Mouse (Mus musculus) megakaryocyte, embryonic 14.5 days (primary cell): ENCODE data around the gene Unc119. TPM values are rescaled to one million over a fixed set of nuclear protein-coding genes. Genes with fewer than 3 reads are reported as not detected.

Source experiments
- H3K27me3 ChIP-seq: replicated peaks from 2 replicates; pipeline ENCODE3; 2012; ENCODE audit warnings: inconsistent platforms
- H3K36me3 ChIP-seq: replicated peaks from 2 replicates; pipeline ENCODE3; 2012; ENCODE audit warnings: low read length, inconsistent platforms, mixed read lengths
- H3K4me1 ChIP-seq: 2 replicates; pipeline ENCODE4 v1.6.1; 2012; ENCODE audit warnings: inconsistent platforms
- H3K4me3 ChIP-seq: replicated peaks from 2 replicates; pipeline ENCODE3; 2012; ENCODE audit warnings: moderate library complexity, mild to moderate bottlenecking, inconsistent platforms
- H3K9me3 ChIP-seq: 2 replicates; pipeline ENCODE4 v1.6.1; 2012; ENCODE audit warnings: inconsistent platforms
- FLI1 ChIP-seq: IDR thresholded peaks from 2 replicates; pipeline ENCODE4 v1.6.1; 2012; ENCODE audit warnings: low read length, inconsistent platforms, mixed read lengths
- GATA1 ChIP-seq: IDR thresholded peaks from 3 replicates; pipeline ENCODE4 v1.6.1; 2012; ENCODE audit warnings: mixed read lengths, low read length, inconsistent platforms, borderline replicate concordance
- polyA plus RNA-seq: library from polyadenylated mRNA; stranded (reverse); fragments of >175 nt; gene quantifications from 2 replicates; pipeline ENCODE4 v1.2.3, GENCODE M21; 2012; ENCODE audit warnings: low replicate concordance; ENCODE audit not compliant: insufficient read depth

Unc119 gene
- polyA plus RNA-seq, 1 experiment = 574 TPM

DNA sequence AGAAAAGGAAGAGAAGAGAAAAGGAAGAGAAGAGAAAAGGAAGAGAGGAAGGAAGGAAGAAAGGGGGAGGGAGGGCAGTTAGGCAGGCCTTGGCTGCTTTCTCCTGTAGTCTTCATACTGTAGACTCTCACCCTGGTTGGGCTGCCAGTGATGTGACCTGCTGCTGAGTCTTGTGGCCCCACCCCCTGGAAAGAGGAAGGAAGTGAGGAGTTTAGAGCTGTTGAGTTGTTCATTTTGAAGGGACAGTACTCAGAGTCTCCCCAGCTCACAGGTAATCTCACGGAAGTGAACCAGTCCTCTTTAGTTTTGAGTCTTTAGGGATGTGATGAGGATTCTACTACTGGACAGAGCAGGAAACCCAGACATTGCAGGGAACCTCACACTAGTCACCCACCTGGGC is 9.8 kb downstream of the Unc119 start:
- H3K9me3 ChIP-seq = no peaks in the 10 kb centered on the region
- H3K27me3 ChIP-seq = no peaks in the 10 kb centered on the region
- no peak overlapping the region for H3K4me3 ChIP-seq
- peaks cover 50% of the 10 kb centered on the region for H3K4me1 ChIP-seq
- peaks cover 24% of the 10 kb centered on the region for H3K36me3 ChIP-seq
- TF ChIP-seq GATA1 (no peak), FLI1 (no peak)

DNA sequence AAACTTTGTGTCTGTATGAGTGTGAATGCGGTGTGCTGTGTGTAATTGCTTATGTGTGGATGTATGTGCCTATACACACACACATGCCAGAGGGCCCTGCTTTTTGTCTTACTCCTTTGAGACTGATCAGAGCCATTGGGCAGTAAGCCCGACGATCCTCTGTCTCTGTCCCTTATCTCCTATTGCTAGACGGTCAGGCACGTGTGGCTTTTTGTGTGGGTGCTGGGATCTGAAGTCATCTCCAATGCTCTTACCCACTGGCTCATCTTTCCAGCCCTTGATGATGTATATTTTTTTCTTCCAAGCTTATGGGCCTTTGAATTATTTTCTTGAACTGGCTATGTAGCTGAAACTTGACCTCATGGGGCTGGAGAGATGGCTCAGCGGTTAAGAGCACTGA is 11.6 kb downstream of the Unc119 start:
- no peak for TF ChIP-seq GATA1
- no peak for TF ChIP-seq FLI1
- no peak overlapping the region for H3K4me3 ChIP-seq
- H3K4me1 ChIP-seq = peaks cover 43% of the 10 kb centered on the region
- no peaks in the 10 kb centered on the region for H3K9me3 ChIP-seq
- H3K36me3 ChIP-seq = peaks cover 6% of the 10 kb centered on the region
- no peaks in the 10 kb centered on the region for H3K27me3 ChIP-seq

DNA sequence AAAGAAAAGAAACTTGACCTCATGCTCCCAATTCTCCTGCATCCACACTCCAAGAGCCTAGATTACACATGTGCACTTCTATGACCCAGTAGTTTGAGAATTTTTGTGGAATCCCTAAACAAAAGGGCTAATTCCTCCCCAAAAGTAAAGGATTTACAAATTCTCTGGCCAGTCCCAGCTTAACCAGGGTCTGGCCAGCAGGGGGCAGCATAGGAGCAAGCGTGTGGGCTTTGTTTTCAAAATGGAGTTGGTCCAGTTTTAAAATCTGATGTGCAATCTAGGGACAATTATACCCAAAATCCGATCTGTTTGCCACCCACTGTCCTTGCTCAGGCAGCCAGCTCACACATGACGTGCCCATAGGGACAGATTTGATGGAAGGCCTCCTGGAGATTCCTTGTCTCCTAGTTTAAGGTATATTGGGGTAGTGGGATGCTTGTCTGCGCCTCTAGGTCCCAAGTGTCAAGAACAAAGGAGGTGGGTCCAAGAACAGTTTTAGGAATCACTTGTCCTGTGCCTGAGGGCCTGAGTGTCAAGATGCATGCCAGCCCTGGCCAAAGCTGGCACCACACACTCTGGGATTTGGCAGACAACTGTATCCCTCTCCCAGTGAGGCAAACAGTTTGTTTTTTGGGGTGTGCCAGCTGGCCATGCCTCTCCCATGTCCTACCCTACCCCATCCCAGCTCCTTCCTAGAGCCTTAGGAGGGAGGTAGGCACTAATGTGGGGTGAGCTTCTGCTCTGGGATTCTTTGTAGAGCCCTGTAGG is 12.4 kb downstream of the Unc119 start:
- H3K27me3 ChIP-seq = no peaks in the 10 kb centered on the region
- TF ChIP-seq GATA1 (no peak), FLI1 (no peak)
- H3K9me3 ChIP-seq = no peaks in the 10 kb centered on the region
- H3K4me1 ChIP-seq = peaks cover 43% of the 10 kb centered on the region
- H3K4me3 ChIP-seq = no peak overlapping the region
- no peaks in the 10 kb centered on the region for H3K36me3 ChIP-seq

DNA sequence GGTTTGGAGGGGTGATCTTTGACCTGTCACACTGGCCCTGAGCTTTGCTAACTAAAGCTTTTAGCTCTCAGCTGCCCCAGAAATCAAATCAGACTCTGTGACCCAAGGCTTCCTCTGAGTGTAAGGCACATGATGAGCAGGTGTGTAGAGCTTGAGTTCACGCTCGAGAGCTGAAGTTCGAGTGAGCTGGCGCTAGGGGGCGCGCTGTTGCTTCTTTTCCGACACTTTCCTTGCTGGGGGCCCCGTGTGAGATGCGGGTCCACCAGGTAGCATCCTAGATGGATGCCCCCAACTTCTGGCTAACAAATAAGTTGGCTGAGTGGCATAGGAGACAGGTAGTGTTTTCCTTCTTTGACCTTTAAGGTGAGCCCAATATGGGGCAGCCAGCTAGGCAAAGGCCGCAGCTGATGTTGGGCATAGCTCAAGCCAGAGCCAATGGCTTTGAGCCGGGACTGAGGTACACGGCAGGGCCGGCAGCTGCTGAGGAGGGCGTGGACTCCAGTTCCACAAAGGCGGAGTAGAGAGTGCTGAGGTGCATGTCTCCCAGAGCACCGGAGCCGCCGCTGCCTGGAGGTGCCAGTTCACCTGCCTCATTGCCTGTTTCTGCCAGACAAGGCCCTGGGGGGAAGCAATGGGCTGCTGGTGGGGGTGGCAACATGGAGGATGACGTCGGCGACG is 15.2 kb downstream of the Unc119 start:
- TF ChIP-seq FLI1 (no peak), GATA1 (no peak)
- H3K9me3 ChIP-seq = no peaks in the 10 kb centered on the region
- no peaks in the 10 kb centered on the region for H3K36me3 ChIP-seq
- H3K4me1 ChIP-seq = peaks cover 40% of the 10 kb centered on the region
- H3K4me3 ChIP-seq = no peak overlapping the region
- H3K27me3 ChIP-seq = peaks cover 17% of the 10 kb centered on the region

DNA sequence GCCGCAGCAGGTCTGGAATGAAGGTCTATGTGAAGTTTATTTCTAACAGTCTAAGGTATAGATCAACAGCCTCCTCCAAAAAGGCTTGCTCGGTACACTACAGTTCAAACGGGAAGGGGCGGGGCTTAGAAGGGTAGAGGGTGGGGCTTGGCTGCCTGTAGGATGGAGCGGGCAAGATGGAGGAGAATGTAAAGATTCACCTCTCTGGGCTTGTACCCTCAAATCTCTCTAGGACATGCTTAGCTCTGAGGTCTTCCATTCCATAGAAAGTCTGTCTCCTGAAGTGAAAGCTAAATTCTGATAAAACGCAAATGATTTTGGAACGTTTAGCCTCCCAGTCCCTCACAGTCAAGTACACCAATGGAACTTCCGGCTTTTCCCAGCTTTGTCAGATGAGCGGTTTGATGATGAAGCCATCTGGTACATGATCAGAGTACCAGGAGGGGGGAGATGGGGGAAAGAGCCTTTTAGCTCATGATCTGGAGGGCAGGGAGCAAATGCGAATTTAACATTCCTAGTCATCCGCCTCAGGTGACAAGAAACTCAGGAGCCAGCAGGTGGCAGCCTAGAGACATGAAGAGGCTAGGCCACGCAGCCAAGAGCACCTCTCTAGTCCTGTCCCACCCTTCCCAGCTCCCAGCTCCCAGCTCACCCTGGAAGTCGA is 17.0 kb downstream of the Unc119 start:
- peaks cover 35% of the 10 kb centered on the region for H3K4me1 ChIP-seq
- peaks cover 33% of the 10 kb centered on the region for H3K27me3 ChIP-seq
- H3K36me3 ChIP-seq = no peaks in the 10 kb centered on the region
- no peaks in the 10 kb centered on the region for H3K9me3 ChIP-seq
- TF ChIP-seq FLI1 (no peak), GATA1 (no peak)
- H3K4me3 ChIP-seq = peak overlapping the region; percentile 90

DNA sequence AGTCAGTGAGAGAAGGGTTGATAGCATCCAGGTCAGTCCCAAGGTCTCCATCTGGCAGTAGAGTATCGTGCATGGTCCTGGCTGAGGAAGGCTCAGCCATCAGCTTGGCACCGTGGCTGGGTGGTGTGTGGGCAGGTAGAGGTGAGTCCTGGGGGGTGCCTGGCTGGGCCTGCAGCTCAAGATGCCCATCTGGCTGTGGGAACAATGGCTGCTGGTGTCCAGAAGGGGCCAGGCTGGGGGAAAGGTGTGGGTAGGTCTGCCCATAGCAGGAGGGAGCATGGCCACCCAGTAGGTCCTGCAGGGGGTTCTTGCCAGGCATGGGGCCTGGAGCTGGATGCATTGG is 17.5 kb downstream of the Unc119 start:
- Histone ChIP-seq H3K9me3 (no peaks in the 10 kb centered on the region), H3K4me1 (peaks cover 32% of the 10 kb centered on the region), H3K36me3 (no peaks in the 10 kb centered on the region), H3K27me3 (peaks cover 38% of the 10 kb centered on the region), H3K4me3 (peak overlapping the region; percentile 90)
- TF ChIP-seq FLI1 (no peak), GATA1 (no peak)

DNA sequence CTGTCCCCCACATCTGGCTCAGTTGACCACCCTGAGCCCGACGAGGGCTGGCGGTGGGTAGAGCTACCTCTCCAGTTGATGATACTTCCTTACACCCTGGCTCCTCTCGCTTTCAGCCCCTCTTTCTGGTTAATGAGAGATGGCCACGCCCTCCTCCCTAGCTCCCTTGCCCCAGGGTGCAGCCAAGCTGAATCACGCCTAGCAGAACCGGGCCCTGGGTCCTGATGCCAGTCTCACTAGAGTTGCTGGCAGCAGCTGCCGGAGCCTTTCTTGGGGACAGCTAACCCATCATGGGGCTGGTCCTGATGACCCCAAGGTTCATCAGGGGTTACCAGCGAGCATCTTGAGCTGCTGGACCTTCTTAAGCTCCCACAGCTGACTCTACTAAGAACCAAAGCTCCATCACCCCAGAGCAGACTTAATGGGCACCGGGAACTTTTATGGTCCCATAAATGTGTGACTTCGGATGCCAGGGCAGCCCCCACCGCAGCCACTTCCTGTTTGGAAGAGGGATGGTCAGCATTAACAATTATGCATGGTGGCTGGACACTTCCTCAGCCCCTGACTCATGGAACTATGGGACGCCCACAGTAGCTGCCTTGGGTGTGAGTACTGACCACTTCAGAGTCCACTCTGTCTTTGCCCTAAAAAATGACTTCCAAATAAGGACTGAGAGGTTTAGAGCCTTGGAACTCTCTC is 20.2 kb downstream of the Unc119 start:
- peaks cover 46% of the 10 kb centered on the region for H3K4me1 ChIP-seq
- H3K27me3 ChIP-seq = peaks cover 65% of the 10 kb centered on the region

DNA sequence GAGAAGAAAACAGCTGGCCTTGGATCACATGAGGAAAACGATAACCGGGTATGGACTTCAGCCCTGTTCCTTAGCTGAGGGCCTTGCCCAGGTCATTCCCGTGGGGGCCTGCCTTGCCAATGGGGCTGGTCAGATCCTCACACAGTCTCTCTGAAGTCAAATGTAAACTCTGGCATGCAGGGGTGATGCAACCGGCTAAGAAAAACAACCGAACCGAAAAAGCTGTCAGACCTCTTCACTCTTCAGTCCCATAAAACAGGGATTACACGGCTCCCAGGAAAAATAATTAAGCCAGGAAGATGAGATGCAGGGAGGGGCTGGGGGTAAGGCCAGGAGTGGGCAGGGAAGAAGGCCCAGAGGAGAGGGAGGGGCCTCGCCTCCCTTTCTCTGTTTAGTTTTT is 20.8 kb downstream of the Unc119 start:
- no peaks in the 10 kb centered on the region for H3K9me3 ChIP-seq
- H3K4me1 ChIP-seq = peaks cover 43% of the 10 kb centered on the region
- no peak overlapping the region for H3K4me3 ChIP-seq
- TF ChIP-seq FLI1 = no peak
- H3K36me3 ChIP-seq = no peaks in the 10 kb centered on the region
- H3K27me3 ChIP-seq = peaks cover 68% of the 10 kb centered on the region

More for the DNA sequence above, 20.2 kb downstream of the Unc119 start:
- Histone ChIP-seq H3K9me3 (no peaks in the 10 kb centered on the region), H3K4me3 (no peak overlapping the region), H3K36me3 (no peaks in the 10 kb centered on the region)
- TF ChIP-seq GATA1 (no peak), FLI1 (no peak)

DNA sequence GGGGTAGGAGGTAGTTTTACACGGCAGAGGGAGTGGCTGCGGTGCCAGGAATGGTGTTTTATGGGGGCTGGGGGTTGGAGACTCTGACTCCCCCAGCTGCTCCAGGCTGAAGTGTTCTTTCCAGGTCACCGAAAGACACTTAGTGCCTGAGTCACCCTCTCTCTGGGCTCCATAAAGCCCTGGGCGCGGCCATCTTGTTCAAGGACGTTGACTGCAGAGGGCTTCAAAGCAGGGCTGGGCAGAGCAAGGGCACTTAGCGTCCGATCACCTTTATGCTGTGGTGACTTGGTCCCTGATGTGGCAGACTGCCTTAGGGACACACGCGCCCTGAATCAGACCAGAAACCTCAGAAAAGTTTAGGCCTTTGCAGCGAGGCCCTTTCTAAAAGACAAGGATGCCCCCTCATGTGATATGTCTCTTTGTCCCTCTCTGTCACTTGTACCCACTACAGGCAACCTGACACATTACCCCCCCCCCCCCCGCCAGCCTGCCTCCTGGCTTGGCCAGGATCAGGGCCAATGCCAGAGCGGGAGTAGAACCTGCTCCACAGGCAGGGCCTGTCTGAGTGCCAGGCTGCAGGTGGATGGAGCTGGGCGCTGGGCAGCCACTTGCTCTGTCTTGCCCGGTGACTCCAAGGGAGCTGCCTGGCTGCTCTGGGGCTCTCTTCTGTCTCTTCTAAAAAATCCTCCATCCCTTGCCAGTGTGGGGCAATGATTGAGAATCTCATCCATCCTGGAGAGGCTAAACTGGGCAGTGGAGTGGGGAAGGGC is 24.4 kb downstream of the Unc119 start:
- no peak overlapping the region for H3K4me3 ChIP-seq
- no peaks in the 10 kb centered on the region for H3K36me3 ChIP-seq
- peaks cover 26% of the 10 kb centered on the region for H3K4me1 ChIP-seq
- H3K9me3 ChIP-seq = no peaks in the 10 kb centered on the region
- TF ChIP-seq GATA1 = no peak
- no peak for TF ChIP-seq FLI1
- peaks cover 95% of the 10 kb centered on the region for H3K27me3 ChIP-seq
